Mouse (Mus musculus): ENCODE data around the gene Zfp639. TPM values are rescaled to one million over a fixed set of nuclear protein-coding genes. Genes with fewer than 3 reads are reported as not detected.

Gene Zfp639
- polyA plus RNA-seq, 2 experiments = 18.5 to 20.4 TPM

GRCm38 (mm10) chr3:32488172-32488571 lies 21.9 kb upstream of the Zfp639 start:
- Histone ChIP-seq H3K36me3 (replicated peaks; ENCODE audit: control insufficient read depth, insufficient read depth, low read depth) (no peaks in the 10 kb centered on the region), H3K27ac (no peak overlapping the region), H3K9ac (replicated peaks) (no peak overlapping the region), H3K4me1 (replicated peaks; ENCODE audit: control insufficient read depth in 2 of 2, insufficient read depth in 2 of 2, low read length in 1 of 2) (no peaks in the 10 kb centered on the region), H3K4me3 (ENCODE audit: insufficient read depth in 1 of 2, low read depth in 2 of 2, low read length in 2 of 2) (no peak overlapping the region), H3K27me3 (ENCODE audit: control insufficient read depth, insufficient read depth, low read length) (no peaks in the 10 kb centered on the region), H3K9me3 (ENCODE audit: control insufficient read depth, low read length) (no peaks in the 10 kb centered on the region), H3K4me2 (ENCODE audit: low read depth) (no peak overlapping the region)
- ATAC-seq (ENCODE audit: insufficient read depth) (no peak), DNase-seq (ENCODE audit: low read depth in 3 of 3, low spot score in 3 of 3) (no peak)
- 69% methylated on average over 6 of the region's 6 CpGs for WGBS (ENCODE audit: insufficient replicate concordance)
- TF ChIP-seq EP300 (IDR thresholded peaks at IDR 0.05; ENCODE audit: low read depth) = no peak
- TF ChIP-seq CTCF (IDR thresholded peaks at IDR 0.05; ENCODE audit: low read depth) = no peak

GRCm38 (mm10) chr3:32490076-32490927 lies 19.8 kb upstream of the Zfp639 start:
- H3K36me3 ChIP-seq (replicated peaks; ENCODE audit: control insufficient read depth, insufficient read depth, low read depth) = no peaks in the 10 kb centered on the region
- WGBS (ENCODE audit: insufficient replicate concordance) = 62% methylated on average over 15 of the region's 15 CpGs
- DNase-seq (ENCODE audit: low read depth in 3 of 3, low spot score in 3 of 3) (no peak), ATAC-seq (ENCODE audit: insufficient read depth) (no peak)
- no peak overlapping the region for H3K9ac ChIP-seq (replicated peaks)
- no peak overlapping the region for H3K4me3 ChIP-seq (ENCODE audit: insufficient read depth in 1 of 2, low read depth in 2 of 2, low read length in 2 of 2)
- TF ChIP-seq EP300 (IDR thresholded peaks at IDR 0.05; ENCODE audit: low read depth) (no peak), CTCF (IDR thresholded peaks at IDR 0.05; ENCODE audit: low read depth) (no peak)
- H3K27ac ChIP-seq = no peak overlapping the region
- H3K9me3 ChIP-seq (ENCODE audit: control insufficient read depth, low read length) = no peaks in the 10 kb centered on the region
- H3K4me2 ChIP-seq (ENCODE audit: low read depth) = no peak overlapping the region
- no peaks in the 10 kb centered on the region for H3K27me3 ChIP-seq (ENCODE audit: control insufficient read depth, insufficient read depth, low read length)
- no peaks in the 10 kb centered on the region; a peak in 1 of 4 replicates for H3K4me1 ChIP-seq (replicated peaks; ENCODE audit: control insufficient read depth in 2 of 2, insufficient read depth in 2 of 2, low read length in 1 of 2)

GRCm38 (mm10) chr3:32490928-32491315 lies 19.1 kb upstream of the Zfp639 start:
- no peak overlapping the region for H3K4me3 ChIP-seq (ENCODE audit: insufficient read depth in 1 of 2, low read depth in 2 of 2, low read length in 2 of 2)
- no peaks in the 10 kb centered on the region; a peak in 1 of 4 replicates for H3K4me1 ChIP-seq (replicated peaks; ENCODE audit: control insufficient read depth in 2 of 2, insufficient read depth in 2 of 2, low read length in 1 of 2)
- H3K27me3 ChIP-seq (ENCODE audit: control insufficient read depth, insufficient read depth, low read length) = no peaks in the 10 kb centered on the region
- no peaks in the 10 kb centered on the region for H3K9me3 ChIP-seq (ENCODE audit: control insufficient read depth, low read length)
- no peak overlapping the region for H3K9ac ChIP-seq (replicated peaks)
- H3K36me3 ChIP-seq (replicated peaks; ENCODE audit: control insufficient read depth, insufficient read depth, low read depth) = no peaks in the 10 kb centered on the region
- ATAC-seq (ENCODE audit: insufficient read depth) (no peak), DNase-seq (ENCODE audit: low read depth in 3 of 3, low spot score in 3 of 3) (no peak)
- no peak overlapping the region for H3K4me2 ChIP-seq (ENCODE audit: low read depth)
- TF ChIP-seq CTCF (IDR thresholded peaks at IDR 0.05; ENCODE audit: low read depth) (no peak), EP300 (IDR thresholded peaks at IDR 0.05; ENCODE audit: low read depth) (no peak)
- H3K27ac ChIP-seq = no peak overlapping the region

GRCm38 (mm10) chr3:32492097-32493090 lies 17.7 kb upstream of the Zfp639 start, which contains the start of gene Kcnmb3:
Gene Kcnmb3 (minus strand): TSS chr3:32492231.
- H3K4me1 ChIP-seq (replicated peaks; ENCODE audit: control insufficient read depth in 2 of 2, insufficient read depth in 2 of 2, low read length in 1 of 2) = no peaks in the 10 kb centered on the region; a peak in 1 of 4 replicates
- DNase-seq (ENCODE audit: low read depth in 3 of 3, low spot score in 3 of 3) (no peak), ATAC-seq (ENCODE audit: insufficient read depth) (no peak)
- H3K36me3 ChIP-seq (replicated peaks; ENCODE audit: control insufficient read depth, insufficient read depth, low read depth) = no peaks in the 10 kb centered on the region
- no peak within 1 kb of the TSS for H3K4me2 ChIP-seq (ENCODE audit: low read depth)
- 61% methylated on average over 11 of the region's 11 CpGs for WGBS (ENCODE audit: insufficient replicate concordance)
- H3K27me3 ChIP-seq (ENCODE audit: control insufficient read depth, insufficient read depth, low read length) = no peaks in the 10 kb centered on the region
- TF ChIP-seq CTCF (IDR thresholded peaks at IDR 0.05; ENCODE audit: low read depth) (no peak), EP300 (IDR thresholded peaks at IDR 0.05; ENCODE audit: low read depth) (no peak)
- H3K27ac ChIP-seq = no peak within 1 kb of the TSS
- no peak within 1 kb of the TSS for H3K4me3 ChIP-seq (ENCODE audit: insufficient read depth in 1 of 2, low read depth in 2 of 2, low read length in 2 of 2)
- H3K9ac ChIP-seq (replicated peaks) = no peak within 1 kb of the TSS
- H3K9me3 ChIP-seq (ENCODE audit: control insufficient read depth, low read length) = no peaks in the 10 kb centered on the region
